Comparison of ENCODE assay signal across 10 mouse cellular contexts in the genomic region with DNA sequence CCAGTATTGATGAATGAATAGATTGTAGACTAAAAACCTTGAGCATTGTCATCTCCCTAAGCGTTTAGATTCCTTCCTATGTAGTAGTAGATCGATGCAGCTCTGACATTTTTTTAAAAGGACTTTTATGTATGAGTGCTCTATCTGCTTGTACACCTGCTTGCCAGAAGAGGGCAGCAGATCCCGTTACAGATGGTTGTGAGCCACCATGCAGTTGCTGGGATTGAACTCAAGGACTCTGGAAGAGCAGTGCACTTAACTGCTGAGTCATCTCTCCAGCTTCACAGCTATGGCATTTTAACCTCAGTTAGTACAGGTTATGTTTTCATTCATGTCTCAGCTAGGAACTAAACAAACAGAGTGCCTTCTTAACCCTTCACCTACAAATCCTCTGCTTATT. TPM values are rescaled to one million over a fixed set of nuclear protein-coding genes. Genes with fewer than 3 reads are reported as not detected.
DNase-seq lines count a peak whose midpoint lies in the region; ATAC-seq and TF ChIP-seq lines count a peak whose summit lies in the region.
"Had no signal": no experiment of that assay in that cellular context is flagged by ENCODE, and none has a peak within 500 bp of the region (broad histone marks: within the 10 kb centered on the region; RNA-seq: fewer than 3 reads in every experiment).

No protein-coding gene starts in this region.

- DNase-seq in gastrocnemius, adult 2 months = no peak
- no peak for DNase-seq in gastrocnemius, adult 8-10 months (ENCODE audit: low spot score in 2 of 2)
- DNase-seq in midbrain, embryonic 14.5 days = peak; percentile 45
- DNase-seq in midbrain, embryonic 11.5 days (ENCODE audit: low spot score, missing footprints) = no peak
- peak; percentile 77 for DNase-seq in ZHBTc4 (ENCODE audit: low read depth, low spot score)
- DNase-seq in embryo, embryonic 11 days = peak; percentile 23
- peak; percentile 39 for DNase-seq in lung, postnatal 14 days

- H3K9me3 ChIP-seq in midbrain, embryonic 14.5 days (ENCODE audit: control insufficient read depth, low read length) = no peaks in the 10 kb centered on the region
- no peaks in the 10 kb centered on the region for H3K9me3 ChIP-seq in midbrain, embryonic 11.5 days (ENCODE audit: control insufficient read depth, low read length)
- H3K9me3 ChIP-seq: neural tube, embryonic 13.5 days had no signal

- H3K4me1 ChIP-seq in midbrain, embryonic 14.5 days (ENCODE audit: control insufficient read depth, insufficient read depth, low read length) = no peaks in the 10 kb centered on the region
- no peaks in the 10 kb centered on the region for H3K4me1 ChIP-seq in midbrain, embryonic 11.5 days (ENCODE audit: control insufficient read depth, insufficient read depth, low read length)
- H3K4me1 ChIP-seq: neural tube, embryonic 13.5 days had no signal

- H3K4me2 ChIP-seq in midbrain, embryonic 14.5 days (ENCODE audit: low read length) = no peak overlapping the region
- no peak overlapping the region for H3K4me2 ChIP-seq in midbrain, embryonic 11.5 days
- H3K4me2 ChIP-seq: neural tube, embryonic 13.5 days had no signal

- no peaks in the 10 kb centered on the region for H3K27me3 ChIP-seq in midbrain, embryonic 14.5 days (ENCODE audit: control insufficient read depth, insufficient read depth, low read length)
- H3K27me3 ChIP-seq in midbrain, embryonic 11.5 days (ENCODE audit: control insufficient read depth, insufficient read depth, low read length) = no peaks in the 10 kb centered on the region
- H3K27me3 ChIP-seq: neural tube, embryonic 13.5 days had no signal

- no peak overlapping the region for H3K27ac ChIP-seq in gastrocnemius, adult 2 months
- H3K27ac ChIP-seq in midbrain, embryonic 14.5 days (replicated peaks; ENCODE audit: low read depth, low read length) = no peak overlapping the region
- no peak overlapping the region for H3K27ac ChIP-seq in midbrain, embryonic 11.5 days (ENCODE audit: low read depth, low read length)
- H3K27ac ChIP-seq: neural tube, embryonic 13.5 days had no signal

- H3K36me3 ChIP-seq in midbrain, embryonic 14.5 days (ENCODE audit: control insufficient read depth, insufficient read depth, low read length) = no peaks in the 10 kb centered on the region
- no peaks in the 10 kb centered on the region for H3K36me3 ChIP-seq in midbrain, embryonic 11.5 days (ENCODE audit: control insufficient read depth, insufficient read depth, low read length)
- H3K36me3 ChIP-seq: neural tube, embryonic 13.5 days had no signal

- peak; percentile 64 for TF ChIP-seq CTCF in gastrocnemius, adult 2 months (IDR thresholded peaks at IDR 0.05)

- no peak for ATAC-seq in midbrain, embryonic 14.5 days (ENCODE audit: low FRiP score, low TSS enrichment)
- no peak for ATAC-seq in midbrain, embryonic 11.5 days (ENCODE audit: low FRiP score)
- ATAC-seq in erythroid progenitor cell, adult 5-6 weeks (replicated peaks; ENCODE audit: low FRiP score, poor library complexity, severe bottlenecking) = no peak

- H3K9ac ChIP-seq in midbrain, embryonic 14.5 days (replicated peaks; ENCODE audit: low read length) = no peak overlapping the region
- H3K9ac ChIP-seq in midbrain, embryonic 11.5 days (ENCODE audit: low read length) = no peak overlapping the region
- H3K9ac ChIP-seq: neural tube, embryonic 13.5 days had no signal

- intact Hi-C loops in gastrocnemius, adult 2 months (cut with DNase I) = loop anchor here (10.0 kb wide), 1 partner anchor 209 kb away; no protein-coding TSS in a partner anchor

- 58% methylated on average over 3 of the region's 3 CpGs for WGBS in midbrain, embryonic 14.5 days
- WGBS in midbrain, embryonic 11.5 days = 55% methylated on average over 3 of the region's 3 CpGs

- H3K4me3 ChIP-seq in gastrocnemius, adult 2 months = no peak overlapping the region
- H3K4me3 ChIP-seq in midbrain, embryonic 14.5 days (replicated peaks; ENCODE audit: low read depth, low read length) = no peak overlapping the region
- H3K4me3 ChIP-seq in midbrain, embryonic 11.5 days (ENCODE audit: low read depth, low read length) = no peak overlapping the region
- H3K4me3 ChIP-seq: neural tube, embryonic 13.5 days had no signal

RNA-seq across cellular contexts. Expression of a gene that starts 15.5 kb away (rescaled TPM):
- 1 to 10 TPM; 2.5 to 3.5 TPM for total RNA-seq in gastrocnemius, adult 2 months (2021)
- 1 to 10 TPM; 1.9 to 4.1 (median 3.3) TPM for total RNA-seq in gastrocnemius, adult 8-10 months (2022)
- polyA plus RNA-seq in midbrain, embryonic 14.5 days (2014; fragmentation: Nextera tagmentation; extraction: Ambion mirVana) = 7.3 and 12.8 TPM in 2 replicates
- polyA plus RNA-seq in midbrain, embryonic 11.5 days (2014; fragmentation: Nextera tagmentation; extraction: Ambion mirVana) = 5.6 and 5.9 TPM in 2 replicates
- total RNA-seq in erythroid progenitor cell, adult 5-6 weeks (2015; ENCODE audit: low replicate concordance) = 4.2 TPM in 1 of 2 replicates, not detected in the other
- total RNA-seq in erythroid progenitor cell, adult 5-6 weeks (2017; ENCODE audit: low replicate concordance) = not detected in 2 replicates

RNA-seq across cellular contexts. Expression of a gene that starts 36.7 kb away (rescaled TPM):
- total RNA-seq in gastrocnemius, adult 2 months (2021) = not detected
- total RNA-seq in gastrocnemius, adult 8-10 months (2022) = not detected
- polyA plus RNA-seq in midbrain, embryonic 14.5 days (2014; fragmentation: Nextera tagmentation; extraction: Ambion mirVana) = 0.58 and 0.86 TPM in 2 replicates
- polyA plus RNA-seq in midbrain, embryonic 11.5 days (2014; fragmentation: Nextera tagmentation; extraction: Ambion mirVana) = 0.29 and 0.38 TPM in 2 replicates
- not detected in 2 replicates for total RNA-seq in erythroid progenitor cell, adult 5-6 weeks (2015; ENCODE audit: low replicate concordance)
- total RNA-seq in erythroid progenitor cell, adult 5-6 weeks (2017; ENCODE audit: low replicate concordance) = not detected in 2 replicates
- polyA plus RNA-seq: large intestine, adult 2 months had no signal

Comparison
In these comparisons a context has a peak if more than half of its experiments do, and no peak if none do; other contexts are left out.
1. DNase-seq: peak in midbrain, embryonic 14.5 days (single experiment), ZHBTc4 (single experiment), embryo, embryonic 11 days (single experiment) and lung, postnatal 14 days (single experiment); none in gastrocnemius, adult 2 months (single experiment), gastrocnemius, adult 8-10 months (0 of 2) and midbrain, embryonic 11.5 days (single experiment).